Mouse (Mus musculus): Measurements from ENCODE around the gene Vamp1. TPM values are rescaled to one million over a fixed set of nuclear protein-coding genes. Genes with fewer than 3 reads are reported as not detected.
A peak's percentile ranks its signal among the peaks of the same experiment; 100 is the strongest.

The Vamp1 gene
- polyA plus RNA-seq, 1 experiment: 19.8 TPM

- DNase-seq: no peak
- TF ChIP-seq POLR2A (IDR thresholded peaks at IDR 0.05; ENCODE audit: low read depth, low read length): no peak
- TF ChIP-seq CTCF (conservative IDR thresholded peaks at IDR 0.05; ENCODE audit: insufficient read depth, insufficient read length, low read depth, low read length): no peak
- H3K36me3 ChIP-seq (ENCODE audit: control insufficient read depth, insufficient read depth, low read length): no peaks in the 10 kb centered on the region
- no peak overlapping the region for H3K27ac ChIP-seq (ENCODE audit: insufficient read depth, low read depth, low read length)
- no peak overlapping the region for H3K4me3 ChIP-seq (ENCODE audit: insufficient read depth, low read depth, low read length)
- WGBS: 90% methylated on average over 5 of the region's 5 CpGs
- no peaks in the 10 kb centered on the region; the same call in 1 of the 2 replicates for H3K4me1 ChIP-seq (ENCODE audit: control insufficient read depth, insufficient read depth, low read length)
- no peaks in the 10 kb centered on the region for H3K27me3 ChIP-seq (replicated peaks; ENCODE audit: control insufficient read depth, insufficient read depth, low read length)
These were observed 25.3 kb downstream of the Vamp1 start for GRCm38 (mm10) chr6:125240617-125241016.

- no peak for TF ChIP-seq CTCF (conservative IDR thresholded peaks at IDR 0.05; ENCODE audit: insufficient read depth, insufficient read length, low read depth, low read length)
- TF ChIP-seq POLR2A (IDR thresholded peaks at IDR 0.05; ENCODE audit: low read depth, low read length): no peak
- H3K4me1 ChIP-seq (ENCODE audit: control insufficient read depth, insufficient read depth, low read length): no peaks in the 10 kb centered on the region; the same call in 1 of the 2 replicates
- WGBS: 83% methylated on average over 8 of the region's 8 CpGs
- H3K27ac ChIP-seq (ENCODE audit: insufficient read depth, low read depth, low read length): no peak overlapping the region
- no peak for DNase-seq
- H3K27me3 ChIP-seq (replicated peaks; ENCODE audit: control insufficient read depth, insufficient read depth, low read length): no peaks in the 10 kb centered on the region
- no peak overlapping the region for H3K4me3 ChIP-seq (ENCODE audit: insufficient read depth, low read depth, low read length)
- H3K36me3 ChIP-seq (ENCODE audit: control insufficient read depth, insufficient read depth, low read length): no peaks in the 10 kb centered on the region
These were observed 26.2 kb downstream of the Vamp1 start for GRCm38 (mm10) chr6:125241566-125241965.

DNA sequence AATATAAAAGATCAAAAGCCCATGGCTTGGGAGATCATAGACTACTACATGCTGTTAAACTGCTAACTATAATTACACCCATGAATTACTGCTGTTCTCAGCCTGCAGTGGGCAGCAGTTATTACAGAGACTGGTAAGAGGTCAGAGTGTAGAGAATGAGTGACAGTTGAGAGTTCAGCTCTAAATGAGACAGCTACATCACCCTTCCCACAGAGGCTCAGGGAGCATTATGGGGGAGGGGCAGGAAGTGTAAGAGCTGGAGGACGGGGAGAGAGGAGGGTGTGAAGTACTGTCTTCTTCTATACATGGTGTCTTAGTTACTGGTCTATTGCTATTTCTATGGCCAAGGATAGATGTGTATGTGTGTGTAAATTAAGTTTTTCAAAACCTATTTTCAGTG lies 29.2 kb downstream of the Vamp1 start:
- Histone ChIP-seq H3K4me3 (ENCODE audit: insufficient read depth, low read depth, low read length) (no peak overlapping the region), H3K27ac (ENCODE audit: insufficient read depth, low read depth, low read length) (no peak overlapping the region), H3K4me1 (ENCODE audit: control insufficient read depth, insufficient read depth, low read length) (no peaks in the 10 kb centered on the region), H3K36me3 (ENCODE audit: control insufficient read depth, insufficient read depth, low read length) (no peaks in the 10 kb centered on the region), H3K27me3 (replicated peaks; ENCODE audit: control insufficient read depth, insufficient read depth, low read length) (no peaks in the 10 kb centered on the region)
- TF ChIP-seq CTCF (conservative IDR thresholded peaks at IDR 0.05; ENCODE audit: insufficient read depth, insufficient read length, low read depth, low read length): no peak
- TF ChIP-seq POLR2A (IDR thresholded peaks at IDR 0.05; ENCODE audit: low read depth, low read length): no peak
- no peak for DNase-seq
- 67% methylated on average over 1 of the region's 1 CpGs for WGBS

- H3K27ac ChIP-seq (ENCODE audit: insufficient read depth, low read depth, low read length): no peak overlapping the region
- no peak for DNase-seq
- 72% methylated on average over 3 of the region's 3 CpGs for WGBS
- H3K27me3 ChIP-seq (replicated peaks; ENCODE audit: control insufficient read depth, insufficient read depth, low read length): no peaks in the 10 kb centered on the region
- TF ChIP-seq POLR2A (IDR thresholded peaks at IDR 0.05; ENCODE audit: low read depth, low read length): no peak
- TF ChIP-seq CTCF (conservative IDR thresholded peaks at IDR 0.05; ENCODE audit: insufficient read depth, insufficient read length, low read depth, low read length): no peak
- H3K4me1 ChIP-seq (ENCODE audit: control insufficient read depth, insufficient read depth, low read length): peaks cover 23% of the 10 kb centered on the region
- no peak overlapping the region for H3K4me3 ChIP-seq (ENCODE audit: insufficient read depth, low read depth, low read length)
- no peaks in the 10 kb centered on the region for H3K36me3 ChIP-seq (ENCODE audit: control insufficient read depth, insufficient read depth, low read length)
These were observed 36.9 kb downstream of the Vamp1 start for GRCm38 (mm10) chr6:125252285-125252684.

DNA sequence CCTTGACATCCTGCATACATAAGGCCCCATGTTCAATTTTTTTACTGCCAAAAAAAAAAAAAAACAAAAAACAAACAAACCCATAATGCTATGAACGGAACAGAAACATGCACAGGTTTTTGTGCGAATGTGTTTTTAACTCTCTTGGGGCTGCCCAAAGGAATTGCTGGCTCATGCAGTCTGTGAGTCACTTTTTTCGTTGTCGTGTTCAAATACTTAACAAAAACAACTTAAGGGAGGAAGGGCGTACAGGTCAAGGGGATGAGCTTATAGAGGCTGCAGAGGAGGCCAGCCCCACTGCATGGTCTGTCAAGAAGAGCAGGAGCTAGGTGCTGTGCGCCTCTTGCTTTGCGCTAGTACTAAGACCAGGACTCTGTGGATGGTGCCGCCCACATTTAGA lies 37.4 kb downstream of the Vamp1 start:
- 80% methylated on average over 8 of the region's 8 CpGs for WGBS
- H3K4me3 ChIP-seq (ENCODE audit: insufficient read depth, low read depth, low read length): no peak overlapping the region
- H3K27ac ChIP-seq (ENCODE audit: insufficient read depth, low read depth, low read length): no peak overlapping the region
- peaks cover 23% of the 10 kb centered on the region for H3K4me1 ChIP-seq (ENCODE audit: control insufficient read depth, insufficient read depth, low read length)
- no peak for DNase-seq
- TF ChIP-seq CTCF (conservative IDR thresholded peaks at IDR 0.05; ENCODE audit: insufficient read depth, insufficient read length, low read depth, low read length) (no peak), POLR2A (IDR thresholded peaks at IDR 0.05; ENCODE audit: low read depth, low read length) (no peak)
- H3K27me3 ChIP-seq (replicated peaks; ENCODE audit: control insufficient read depth, insufficient read depth, low read length): no peaks in the 10 kb centered on the region
- H3K36me3 ChIP-seq (ENCODE audit: control insufficient read depth, insufficient read depth, low read length): no peaks in the 10 kb centered on the region

- H3K4me3 ChIP-seq (ENCODE audit: insufficient read depth, low read depth, low read length): no peak overlapping the region
- peak overlapping the region; percentile 74 for H3K27ac ChIP-seq (ENCODE audit: insufficient read depth, low read depth, low read length)
- TF ChIP-seq CTCF (conservative IDR thresholded peaks at IDR 0.05; ENCODE audit: insufficient read depth, insufficient read length, low read depth, low read length): no peak
- TF ChIP-seq POLR2A (IDR thresholded peaks at IDR 0.05; ENCODE audit: low read depth, low read length): no peak
- no peaks in the 10 kb centered on the region for H3K27me3 ChIP-seq (replicated peaks; ENCODE audit: control insufficient read depth, insufficient read depth, low read length)
- peak; percentile 81 for DNase-seq
- 64% methylated on average over 14 of the region's 14 CpGs for WGBS
- H3K36me3 ChIP-seq (ENCODE audit: control insufficient read depth, insufficient read depth, low read length): no peaks in the 10 kb centered on the region
- peaks cover 23% of the 10 kb centered on the region for H3K4me1 ChIP-seq (ENCODE audit: control insufficient read depth, insufficient read depth, low read length)
These were observed 38.7 kb downstream of the Vamp1 start for GRCm38 (mm10) chr6:125253863-125254715.

DNA sequence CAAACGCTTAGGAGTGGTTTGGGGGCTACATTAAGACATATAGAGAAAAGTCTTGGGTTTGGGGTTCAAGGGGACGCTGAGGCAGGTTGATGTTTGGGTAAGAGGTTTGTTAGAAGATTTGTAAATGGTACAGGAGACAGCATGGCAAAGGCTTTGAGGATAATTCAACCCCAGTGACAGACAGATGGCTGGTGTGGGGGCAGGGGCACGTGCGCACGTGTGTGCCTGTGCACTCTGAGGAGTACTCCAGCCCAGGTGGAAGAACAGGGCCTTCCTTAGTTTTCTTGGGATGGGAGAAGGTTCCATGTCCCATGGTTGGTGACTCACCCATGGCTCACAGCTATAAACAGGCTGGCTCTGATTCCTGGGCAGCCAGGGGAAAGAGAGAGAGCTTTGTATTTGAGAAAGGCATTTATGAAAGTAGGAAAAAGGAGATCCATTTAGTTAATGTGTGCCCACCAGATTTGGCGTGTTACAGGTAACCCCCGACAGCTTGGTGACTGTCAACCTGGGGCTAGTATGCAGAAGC lies 40.2 kb downstream of the Vamp1 start:
- Histone ChIP-seq H3K27me3 (replicated peaks; ENCODE audit: control insufficient read depth, insufficient read depth, low read length) (no peaks in the 10 kb centered on the region), H3K36me3 (ENCODE audit: control insufficient read depth, insufficient read depth, low read length) (no peaks in the 10 kb centered on the region), H3K27ac (ENCODE audit: insufficient read depth, low read depth, low read length) (peak overlapping the region; percentile 75), H3K4me1 (ENCODE audit: control insufficient read depth, insufficient read depth, low read length) (peaks cover 23% of the 10 kb centered on the region), H3K4me3 (ENCODE audit: insufficient read depth, low read depth, low read length) (no peak overlapping the region)
- TF ChIP-seq POLR2A (IDR thresholded peaks at IDR 0.05; ENCODE audit: low read depth, low read length) (no peak), CTCF (conservative IDR thresholded peaks at IDR 0.05; ENCODE audit: insufficient read depth, insufficient read length, low read depth, low read length) (no peak)
- 63% methylated on average over 7 of the region's 7 CpGs for WGBS
- no peak for DNase-seq
